Mouse (Mus musculus) erythroblast, embryonic 14.5 days (primary cell): ENCODE data around the gene Oas1f.

Experiments used
- GATA1 ChIP-seq: IDR thresholded peaks from 2 replicates; pipeline ENCODE4 v1.6.1; 2012; ENCODE audit warnings: low read length, inconsistent platforms, mixed read lengths
- TAL1 ChIP-seq: IDR thresholded peaks from 3 replicates; pipeline ENCODE4 v1.6.1; 2012; ENCODE audit warnings: low read length, inconsistent platforms, mixed read lengths

- TF ChIP-seq TAL1 (no peak), GATA1 (no peak)
Measured at GRCm38 (mm10) chr5:120902056-120902455, 54.9 kb downstream of the Oas1f start.
